Mouse (Mus musculus): ENCODE results near the gene Itprip.

Gene Itprip

GRCm38 (mm10) chr19:47905603-47906002 is 13.5 kb downstream of the Itprip start:
- peak; percentile 74 for DNase-seq (ENCODE audit: low read depth, low spot score)
- no peaks in the 10 kb centered on the region for H3K27me3 ChIP-seq (ENCODE audit: control insufficient read depth, insufficient read depth, low read length, poor library complexity, severe bottlenecking)
- no peaks in the 10 kb centered on the region for H3K36me3 ChIP-seq (ENCODE audit: control insufficient read depth, insufficient read depth, low read length, poor library complexity, severe bottlenecking)

- Histone ChIP-seq H3K36me3 (ENCODE audit: control insufficient read depth, insufficient read depth, low read length, poor library complexity, severe bottlenecking) (no peaks in the 10 kb centered on the region), H3K27me3 (ENCODE audit: control insufficient read depth, insufficient read depth, low read length, poor library complexity, severe bottlenecking) (no peaks in the 10 kb centered on the region)
- DNase-seq (ENCODE audit: low read depth, low spot score), result no peak
Measured at GRCm38 (mm10) chr19:47905081-47905480, 14.0 kb downstream of the Itprip start.

DNA sequence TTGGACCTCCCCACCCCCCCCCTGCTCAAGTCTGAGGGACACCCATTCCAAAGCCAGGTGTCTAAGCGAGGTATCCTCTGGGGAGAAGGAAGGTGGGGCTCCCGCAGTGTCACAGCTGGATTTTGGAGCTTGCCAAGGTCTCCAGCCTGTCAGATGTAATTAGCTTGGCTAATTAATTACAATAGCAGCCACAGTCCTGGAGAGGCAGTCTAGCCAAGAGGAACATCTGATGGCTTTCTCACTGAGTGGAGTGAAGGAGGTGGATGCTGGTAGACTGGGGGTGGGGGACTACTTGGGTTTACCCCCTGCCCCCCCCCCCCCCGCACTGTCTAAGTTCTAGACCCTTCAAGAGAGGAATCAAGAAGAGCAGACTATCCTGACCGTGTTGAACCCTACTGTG is 15.4 kb downstream of the Itprip start:
- Histone ChIP-seq H3K36me3 (ENCODE audit: control insufficient read depth, insufficient read depth, low read length, poor library complexity, severe bottlenecking) (no peaks in the 10 kb centered on the region; the same call in 1 of the 2 replicates), H3K27me3 (ENCODE audit: control insufficient read depth, insufficient read depth, low read length, poor library complexity, severe bottlenecking) (no peaks in the 10 kb centered on the region)
- no peak for DNase-seq (ENCODE audit: low read depth, low spot score)

DNA sequence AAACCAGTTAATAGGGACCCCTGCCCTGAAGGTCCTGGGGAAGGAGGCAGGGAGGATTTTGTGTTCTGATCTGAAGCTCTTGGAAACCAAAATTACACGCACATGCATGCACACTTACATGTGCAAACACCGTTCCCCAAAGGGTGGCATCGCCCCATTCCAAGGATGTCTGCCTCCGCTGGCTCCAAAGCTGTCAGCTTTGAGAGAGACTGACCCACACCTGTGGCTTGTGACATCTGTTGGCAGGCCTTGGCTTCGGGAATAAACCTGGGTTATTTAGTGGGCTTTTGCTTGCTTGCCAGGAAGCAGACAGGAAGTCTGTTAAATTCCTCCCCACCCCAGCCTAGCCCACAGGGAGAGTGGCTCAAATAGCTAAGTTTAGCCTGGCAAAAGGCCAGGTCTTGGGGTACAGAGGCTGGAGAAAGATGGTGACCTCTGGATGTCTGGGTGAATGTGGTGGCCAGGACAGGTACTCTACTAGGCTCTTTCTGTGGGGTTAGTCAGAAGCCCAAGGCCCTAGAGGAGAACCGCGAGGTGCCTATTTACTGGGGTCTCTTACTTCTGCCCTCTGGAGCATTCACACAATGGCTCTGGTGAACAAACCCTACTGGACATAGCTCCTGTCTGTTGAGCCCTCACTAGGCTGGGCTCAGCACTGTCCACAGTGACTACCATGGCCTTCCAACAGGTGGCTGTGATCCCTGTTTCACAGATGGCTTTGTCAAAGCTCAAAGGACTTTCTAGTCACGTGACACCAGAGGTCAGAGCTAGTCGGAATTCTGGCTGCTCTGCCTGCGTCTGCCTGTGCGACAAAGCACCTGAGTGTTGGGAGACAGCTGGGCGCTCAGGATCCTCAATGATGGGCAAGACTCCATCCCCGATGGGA is 16.5 kb downstream of the Itprip start:
- DNase-seq (ENCODE audit: low read depth, low spot score), result no peak
- no peaks in the 10 kb centered on the region; the same call in 1 of the 2 replicates for H3K36me3 ChIP-seq (ENCODE audit: control insufficient read depth, insufficient read depth, low read length, poor library complexity, severe bottlenecking)
- no peaks in the 10 kb centered on the region for H3K27me3 ChIP-seq (ENCODE audit: control insufficient read depth, insufficient read depth, low read length, poor library complexity, severe bottlenecking)

DNA sequence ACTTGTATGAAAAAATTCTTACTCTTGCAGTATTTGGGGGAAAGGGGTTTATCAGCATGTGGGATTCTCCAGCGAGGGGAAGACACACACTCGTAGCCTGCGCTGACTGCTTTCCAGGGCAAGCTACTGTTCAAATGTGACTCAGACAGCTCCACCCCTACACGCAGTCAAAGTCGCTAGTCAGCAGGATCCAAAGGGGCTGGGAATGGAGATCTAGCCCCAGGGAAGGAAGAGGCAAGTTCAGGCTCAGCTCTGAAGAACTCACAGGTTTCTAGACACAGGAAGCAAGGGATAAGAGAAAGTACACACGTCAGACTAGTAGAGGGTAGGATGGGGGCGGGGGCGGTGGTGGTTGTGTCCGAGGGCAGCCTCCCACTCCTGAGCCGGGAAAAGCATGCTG is 18.5 kb downstream of the Itprip start:
- H3K27me3 ChIP-seq (ENCODE audit: control insufficient read depth, insufficient read depth, low read length, poor library complexity, severe bottlenecking), result no peaks in the 10 kb centered on the region
- DNase-seq (ENCODE audit: low read depth, low spot score), result no peak
- peaks cover 8% of the 10 kb centered on the region; the same call in 1 of the 2 replicates for H3K36me3 ChIP-seq (ENCODE audit: control insufficient read depth, insufficient read depth, low read length, poor library complexity, severe bottlenecking)

- peak; percentile 72 for DNase-seq (ENCODE audit: low read depth, low spot score)
- Histone ChIP-seq H3K27me3 (ENCODE audit: control insufficient read depth, insufficient read depth, low read length, poor library complexity, severe bottlenecking) (no peaks in the 10 kb centered on the region), H3K36me3 (ENCODE audit: control insufficient read depth, insufficient read depth, low read length, poor library complexity, severe bottlenecking) (peaks cover 8% of the 10 kb centered on the region; the same call in 1 of the 2 replicates)
Measured at GRCm38 (mm10) chr19:47900012-47900411, 19.1 kb downstream of the Itprip start.

DNA sequence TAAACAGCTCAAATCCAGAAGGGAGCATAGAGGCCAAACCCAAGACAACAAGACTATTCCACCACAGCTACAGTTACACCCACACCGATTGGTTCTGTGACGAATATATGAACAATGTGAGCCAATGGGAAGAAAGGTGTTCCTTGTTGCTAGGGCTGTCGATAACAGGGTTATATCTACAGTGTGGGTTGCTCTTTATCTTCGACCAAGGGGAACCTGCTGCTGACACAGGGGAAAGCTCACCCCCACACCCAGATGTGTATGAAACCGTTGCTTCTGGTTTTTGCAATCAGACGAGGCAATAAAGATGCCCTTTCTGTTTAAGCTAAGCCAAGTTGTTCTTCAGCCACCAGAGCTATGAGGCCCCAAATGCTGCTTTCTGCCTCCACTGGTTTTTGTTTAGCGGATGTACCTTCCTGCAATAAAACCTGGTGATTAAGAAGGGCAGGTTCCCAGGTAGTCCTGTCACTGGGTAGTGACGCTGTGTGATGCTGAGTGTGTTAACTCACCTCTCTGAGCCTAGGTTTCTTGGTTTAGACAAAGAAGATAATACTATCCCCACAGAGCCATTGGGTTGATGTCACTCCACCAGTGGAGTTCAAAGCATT is 20.5 kb downstream of the Itprip start:
- DNase-seq (ENCODE audit: low read depth, low spot score), result peak; percentile 53
- peaks cover 8% of the 10 kb centered on the region; the same call in 1 of the 2 replicates for H3K36me3 ChIP-seq (ENCODE audit: control insufficient read depth, insufficient read depth, low read length, poor library complexity, severe bottlenecking)
- no peaks in the 10 kb centered on the region for H3K27me3 ChIP-seq (ENCODE audit: control insufficient read depth, insufficient read depth, low read length, poor library complexity, severe bottlenecking)

GRCm38 (mm10) chr19:47893092-47893491 is 26.0 kb downstream of the Itprip start:
- DNase-seq (ENCODE audit: low read depth, low spot score), result no peak
- Histone ChIP-seq H3K36me3 (ENCODE audit: control insufficient read depth, insufficient read depth, low read length, poor library complexity, severe bottlenecking) (peaks cover 8% of the 10 kb centered on the region; the same call in 1 of the 2 replicates), H3K27me3 (ENCODE audit: control insufficient read depth, insufficient read depth, low read length, poor library complexity, severe bottlenecking) (no peaks in the 10 kb centered on the region)

- Histone ChIP-seq H3K36me3 (ENCODE audit: control insufficient read depth, insufficient read depth, low read length, poor library complexity, severe bottlenecking) (peaks cover 8% of the 10 kb centered on the region; the same call in 1 of the 2 replicates), H3K27me3 (ENCODE audit: control insufficient read depth, insufficient read depth, low read length, poor library complexity, severe bottlenecking) (no peaks in the 10 kb centered on the region)
- DNase-seq (ENCODE audit: low read depth, low spot score), result no peak
Measured at GRCm38 (mm10) chr19:47891562-47892312, 27.4 kb downstream of the Itprip start.

DNA sequence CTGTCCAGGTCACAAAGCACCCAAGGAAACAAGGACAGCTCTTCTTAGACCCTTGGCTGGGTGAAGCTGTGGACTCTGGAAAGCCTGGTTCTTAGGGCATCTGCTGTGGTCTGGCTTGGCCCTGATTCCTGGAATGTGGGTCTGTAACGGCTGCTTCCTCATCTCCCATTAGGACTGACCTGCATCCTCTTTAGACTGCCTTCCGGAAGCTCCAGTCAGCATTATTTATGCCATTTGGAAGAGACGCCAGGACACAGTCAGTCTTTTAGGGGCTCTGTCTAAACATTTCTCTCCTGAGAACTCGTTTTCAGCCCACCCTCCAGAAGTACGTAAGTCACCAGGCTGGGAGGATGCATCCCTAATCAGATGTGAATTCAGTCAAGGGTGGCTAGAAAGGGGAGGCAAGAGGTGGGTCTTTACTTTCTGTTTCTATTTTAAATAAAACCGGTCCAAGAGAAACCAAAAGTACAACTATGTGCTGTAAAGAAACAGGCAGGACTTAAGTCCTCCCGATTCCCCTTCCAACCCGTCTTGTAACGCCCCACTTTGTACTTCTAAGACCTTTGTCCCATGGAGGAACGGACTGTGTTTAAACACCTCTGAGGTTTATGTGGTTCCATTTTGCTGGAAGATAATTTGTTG is 28.5 kb downstream of the Itprip start:
- H3K27me3 ChIP-seq (ENCODE audit: control insufficient read depth, insufficient read depth, low read length, poor library complexity, severe bottlenecking), result no peaks in the 10 kb centered on the region
- H3K36me3 ChIP-seq (ENCODE audit: control insufficient read depth, insufficient read depth, low read length, poor library complexity, severe bottlenecking), result no peaks in the 10 kb centered on the region; the same call in 1 of the 2 replicates
- peak; percentile 60 for DNase-seq (ENCODE audit: low read depth, low spot score)

- peak; percentile 96 for DNase-seq (ENCODE audit: low read depth, low spot score)
- H3K36me3 ChIP-seq (ENCODE audit: control insufficient read depth, insufficient read depth, low read length, poor library complexity, severe bottlenecking), result no peaks in the 10 kb centered on the region
- H3K27me3 ChIP-seq (ENCODE audit: control insufficient read depth, insufficient read depth, low read length, poor library complexity, severe bottlenecking), result no peaks in the 10 kb centered on the region
Measured at GRCm38 (mm10) chr19:47888037-47888436, 31.1 kb downstream of the Itprip start.

- H3K36me3 ChIP-seq (ENCODE audit: control insufficient read depth, insufficient read depth, low read length, poor library complexity, severe bottlenecking), result no peaks in the 10 kb centered on the region
- DNase-seq (ENCODE audit: low read depth, low spot score), result peak; percentile 80
Measured at GRCm38 (mm10) chr19:47887417-47887816, 31.7 kb downstream of the Itprip start.

DNA sequence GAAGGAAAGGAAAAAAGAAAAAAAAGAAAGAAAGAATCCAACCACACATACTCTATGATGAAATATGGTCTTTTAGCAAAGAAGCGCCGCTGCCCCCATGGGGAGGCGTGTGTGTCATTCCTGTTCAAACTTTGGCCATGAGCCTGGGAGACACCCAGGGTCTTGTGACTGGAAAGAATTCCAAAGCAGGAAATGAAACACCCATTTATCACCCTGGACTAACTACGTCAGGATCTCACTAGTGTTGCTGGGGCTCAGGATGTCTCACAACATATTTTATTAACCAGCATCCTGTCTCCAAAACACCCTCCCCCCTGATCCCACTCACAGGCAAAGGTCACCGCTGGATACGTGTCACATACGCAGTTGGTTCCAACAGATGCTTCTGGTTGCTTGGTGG is 32.5 kb downstream of the Itprip start:
- Histone ChIP-seq H3K36me3 (ENCODE audit: control insufficient read depth, insufficient read depth, low read length, poor library complexity, severe bottlenecking) (no peaks in the 10 kb centered on the region), H3K27me3 (ENCODE audit: control insufficient read depth, insufficient read depth, low read length, poor library complexity, severe bottlenecking) (no peaks in the 10 kb centered on the region)
- DNase-seq (ENCODE audit: low read depth, low spot score), result no peak

More at GRCm38 (mm10) chr19:47887417-47887816, 31.7 kb downstream of the Itprip start:
- H3K27me3 ChIP-seq (ENCODE audit: control insufficient read depth, insufficient read depth, low read length, poor library complexity, severe bottlenecking), result no peaks in the 10 kb centered on the region

DNA sequence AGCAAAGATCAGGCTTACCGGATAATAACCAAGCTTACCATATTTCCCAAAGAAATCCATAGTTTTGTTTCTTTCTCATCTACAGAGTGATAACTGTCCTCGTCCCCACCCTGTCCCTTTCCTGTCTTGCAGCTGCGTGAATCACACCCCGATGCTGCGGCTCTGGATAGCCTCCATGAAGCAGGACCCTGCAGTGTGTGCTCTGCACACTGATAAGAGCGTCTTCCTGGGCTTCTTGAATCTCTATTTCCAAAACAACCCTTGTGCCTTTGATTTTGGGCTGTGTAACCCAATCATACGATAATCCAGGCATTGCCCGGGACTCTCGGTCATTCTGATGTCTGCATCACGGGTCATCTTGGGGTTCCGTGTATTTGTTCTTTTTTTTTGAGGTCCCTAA is 33.2 kb downstream of the Itprip start:
- Histone ChIP-seq H3K36me3 (ENCODE audit: control insufficient read depth, insufficient read depth, low read length, poor library complexity, severe bottlenecking) (no peaks in the 10 kb centered on the region), H3K27me3 (ENCODE audit: control insufficient read depth, insufficient read depth, low read length, poor library complexity, severe bottlenecking) (no peaks in the 10 kb centered on the region)
- DNase-seq (ENCODE audit: low read depth, low spot score), result no peak
